Mouse (Mus musculus): Measurements from ENCODE around the gene Arfgap3.

DNA sequence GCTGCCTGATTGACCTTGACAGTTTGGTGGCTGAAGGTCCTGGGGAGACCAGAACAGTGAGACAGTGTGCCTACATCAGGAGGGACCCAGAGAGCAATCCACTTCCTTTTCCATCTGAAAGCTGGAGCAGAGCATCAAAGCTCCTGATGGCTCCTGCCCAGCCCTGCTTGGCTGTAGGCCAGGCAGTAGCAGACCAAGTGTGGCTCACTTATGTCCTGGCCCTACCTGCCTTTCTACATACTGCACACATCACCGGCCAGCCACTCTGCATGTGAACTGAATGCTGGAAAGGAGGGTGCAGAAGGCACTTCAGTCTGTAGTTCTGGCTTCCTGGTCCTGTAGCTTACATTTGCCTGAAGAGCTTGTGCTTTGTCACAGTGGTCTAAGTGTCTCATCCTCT is 8.4 kb upstream of the Arfgap3 start:
- no peak for TF ChIP-seq POLR2A (IDR thresholded peaks at IDR 0.05; ENCODE audit: borderline replicate concordance, insufficient read depth, low read length)
- no peak for TF ChIP-seq CTCF (IDR thresholded peaks at IDR 0.05; ENCODE audit: borderline replicate concordance, insufficient read depth, low read depth, low read length)

Measured in cerebellum, adult 2 months (tissue).